7 mouse cellular contexts compared by ENCODE assay signal in genomic region chr5:137122686-137123193, GRCm38 (mm10). TPM values are rescaled to one million over a fixed set of nuclear protein-coding genes. Genes with fewer than 3 reads are reported as not detected.
A peak's percentile ranks its signal among the peaks of the same experiment; 100 is the strongest.
DNase-seq lines count a peak whose midpoint lies in the region; ATAC-seq and TF ChIP-seq lines count a peak whose summit lies in the region.

No protein-coding gene starts in this region.

- no peak overlapping the region for H3K4me2 ChIP-seq in hindbrain, postnatal 0 days (ENCODE audit: low read depth, low read length)

- no peaks in the 10 kb centered on the region for H3K27me3 ChIP-seq in hindbrain, postnatal 0 days (ENCODE audit: insufficient read depth, low read length)

- peak; percentile 81 for ATAC-seq in hindbrain, postnatal 0 days
- ATAC-seq in megakaryocyte-erythroid progenitor cell, adult 5-6 weeks (replicated peaks; ENCODE audit: low FRiP score, low TSS enrichment, poor library complexity, severe bottlenecking): peak; percentile 80

- no peaks in the 10 kb centered on the region for H3K36me3 ChIP-seq in hindbrain, postnatal 0 days (ENCODE audit: insufficient read depth, low read length)

- intact Hi-C loops in gastrocnemius, adult 2 months (cut with DNase I): loop anchor here (2.0 to 10.0 kb wide), 2 partner anchors 164 to 198 kb away; partner anchors contain the start of gene Ache
- intact Hi-C loops in left cerebral cortex, adult 2 months (cut with DNase I): loop anchor here (2.0 kb wide), 1 partner anchor 164 kb away; the partner anchor contains the start of gene Ache

- no peak overlapping the region for H3K27ac ChIP-seq in gastrocnemius, adult 2 months
- H3K27ac ChIP-seq in hindbrain, postnatal 0 days: peak overlapping the region; percentile 62
- H3K27ac ChIP-seq in left cerebral cortex, adult 2 months: no peak overlapping the region

- WGBS in hindbrain, postnatal 0 days: 7% methylated on average over 14 of the region's 14 CpGs

- peak overlapping the region; percentile 6; the same call in 1 of the 2 replicates for H3K4me3 ChIP-seq in gastrocnemius, adult 2 months
- H3K4me3 ChIP-seq in hindbrain, postnatal 0 days (ENCODE audit: low read length): no peak overlapping the region
- no peak overlapping the region for H3K4me3 ChIP-seq in left cerebral cortex, adult 2 months

- no peak overlapping the region for H3K9ac ChIP-seq in hindbrain, postnatal 0 days (replicated peaks; ENCODE audit: low read length)

- TF ChIP-seq CTCF in gastrocnemius, adult 2 months (IDR thresholded peaks at IDR 0.05): peak; percentile 90
- TF ChIP-seq CTCF in hindbrain, postnatal 0 days (IDR thresholded peaks at IDR 0.05; ENCODE audit: low read depth): peak; percentile 91
- peak; percentile 83 for TF ChIP-seq CTCF in left cerebral cortex, adult 2 months (IDR thresholded peaks at IDR 0.05)

- peak; percentile 81 for DNase-seq in adipocyte (ENCODE audit: low spot score)
- DNase-seq in cerebellum, postnatal 36 days: peak; percentile 62 to 77
- peak; percentile 80 for DNase-seq in gastrocnemius, adult 2 months
- DNase-seq in hindbrain, postnatal 0 days (ENCODE audit: low spot score): peak; percentile 83
- peak; percentile 57 to 59 for DNase-seq in left cerebral cortex, adult 2 months (ENCODE audit: extremely low spot score in 1 of 2, low spot score in 2 of 2)
- peak; percentile 39 for DNase-seq in right cerebral cortex, postnatal 25 days

- peaks cover 4% of the 10 kb centered on the region; the same call in 1 of the 2 replicates for H3K4me1 ChIP-seq in hindbrain, postnatal 0 days (ENCODE audit: insufficient read depth, low read length)

- H3K9me3 ChIP-seq in hindbrain, postnatal 0 days (ENCODE audit: low read length): no peaks in the 10 kb centered on the region

RNA-seq across cellular contexts. Expression of gene Trim56, which starts 6.7 kb away (rescaled TPM):
- 1 to 10 TPM; 7.5 to 9.3 TPM for total RNA-seq in gastrocnemius, adult 2 months (2021)
- total RNA-seq in hindbrain, postnatal 0 days (2014; rRNA removed): 3.7 and 7.2 TPM in 2 replicates
- 2.6 and 3.1 TPM in 2 replicates for polyA plus RNA-seq in hindbrain, postnatal 0 days (2015; fragmentation: Nextera tagmentation; extraction: Ambion mirVana)
- 1 to 10 TPM; 4.3 to 5.7 TPM for total RNA-seq in left cerebral cortex, adult 2 months (2021)
- total RNA-seq in megakaryocyte-erythroid progenitor cell, adult 5-6 weeks (2014; fragmentation: Nextera tagmentation): 23.7 and 28.2 TPM in 2 replicates
- 20.8 and 29.0 TPM in 2 replicates for total RNA-seq in megakaryocyte-erythroid progenitor cell, adult 5-6 weeks (2017)

RNA-seq across cellular contexts. Expression of gene Muc3, which starts 26.4 kb away (rescaled TPM):
- not detected for total RNA-seq in gastrocnemius, adult 2 months (2021)
- total RNA-seq in hindbrain, postnatal 0 days (2014; rRNA removed): not detected in 2 replicates
- not detected in 2 replicates for polyA plus RNA-seq in hindbrain, postnatal 0 days (2015; fragmentation: Nextera tagmentation; extraction: Ambion mirVana)
- total RNA-seq in left cerebral cortex, adult 2 months (2021): not detected
- not detected in 2 replicates for total RNA-seq in megakaryocyte-erythroid progenitor cell, adult 5-6 weeks (2014; fragmentation: Nextera tagmentation)
- total RNA-seq in megakaryocyte-erythroid progenitor cell, adult 5-6 weeks (2017): not detected in 2 replicates

RNA-seq across cellular contexts. Expression of gene Serpine1, which starts 50.7 kb away (rescaled TPM):
- total RNA-seq in gastrocnemius, adult 2 months (2021): 1 to 10 TPM; 2.5 to 2.8 TPM
- total RNA-seq in hindbrain, postnatal 0 days (2014; rRNA removed): 3.0 and 3.5 TPM in 2 replicates
- polyA plus RNA-seq in hindbrain, postnatal 0 days (2015; fragmentation: Nextera tagmentation; extraction: Ambion mirVana): 0.10 and 0.25 TPM in 2 replicates
- 1 to 10 TPM in 1 of 2 experiments, under 1 TPM in 1; 0.91 to 1.1 TPM for total RNA-seq in left cerebral cortex, adult 2 months (2021)
- total RNA-seq in megakaryocyte-erythroid progenitor cell, adult 5-6 weeks (2014; fragmentation: Nextera tagmentation): 0.72 TPM in 1 of 2 replicates, not detected in the other
- 0.94 TPM in 1 of 2 replicates, not detected in the other for total RNA-seq in megakaryocyte-erythroid progenitor cell, adult 5-6 weeks (2017)
